Mouse (Mus musculus): ENCODE data around the gene Phlpp1. TPM values are rescaled to one million over a fixed set of nuclear protein-coding genes. Genes with fewer than 3 reads are reported as not detected.

Phlpp1 gene
- polyA plus RNA-seq, 1 experiment from 2014 or later: 4.8 TPM

- H3K9me3 ChIP-seq (ENCODE audit: control insufficient read depth, low read length): no peaks in the 10 kb centered on the region
- H3K4me2 ChIP-seq (replicated peaks; ENCODE audit: low read depth, low read length): no peak overlapping the region
- no peak overlapping the region for H3K4me3 ChIP-seq (ENCODE audit: low read length)
- H3K36me3 ChIP-seq (ENCODE audit: control insufficient read depth, insufficient read depth, low read length): no peaks in the 10 kb centered on the region
- ATAC-seq (ENCODE audit: low FRiP score, low TSS enrichment): no peak
- H3K9ac ChIP-seq (ENCODE audit: low read depth, low read length): no peak overlapping the region
- peaks cover 9% of the 10 kb centered on the region for H3K4me1 ChIP-seq (ENCODE audit: control insufficient read depth, insufficient read depth, low read length)
- WGBS: 45% methylated on average over 4 of the region's 4 CpGs
- H3K27ac ChIP-seq (ENCODE audit: low read depth, low read length): no peak overlapping the region
- no peaks in the 10 kb centered on the region for H3K27me3 ChIP-seq (ENCODE audit: control insufficient read depth, insufficient read depth, low read length)
Measured at GRCm38 (mm10) chr1:106269337-106269736, 97.8 kb downstream of the Phlpp1 start.

GRCm38 (mm10) chr1:106272916-106273315, 101.4 kb downstream of the Phlpp1 start:
- no peak for ATAC-seq (ENCODE audit: low FRiP score, low TSS enrichment)
- no peaks in the 10 kb centered on the region for H3K9me3 ChIP-seq (ENCODE audit: control insufficient read depth, low read length)
- 77% methylated on average over 2 of the region's 2 CpGs for WGBS
- H3K9ac ChIP-seq (ENCODE audit: low read depth, low read length): no peak overlapping the region
- H3K27me3 ChIP-seq (ENCODE audit: control insufficient read depth, insufficient read depth, low read length): no peaks in the 10 kb centered on the region
- H3K4me2 ChIP-seq (replicated peaks; ENCODE audit: low read depth, low read length): no peak overlapping the region
- H3K4me1 ChIP-seq (ENCODE audit: control insufficient read depth, insufficient read depth, low read length): peaks cover 14% of the 10 kb centered on the region
- no peak overlapping the region for H3K4me3 ChIP-seq (ENCODE audit: low read length)
- no peak overlapping the region for H3K27ac ChIP-seq (ENCODE audit: low read depth, low read length)
- no peaks in the 10 kb centered on the region for H3K36me3 ChIP-seq (ENCODE audit: control insufficient read depth, insufficient read depth, low read length)

- ATAC-seq (ENCODE audit: low FRiP score, low TSS enrichment): no peak
- H3K9ac ChIP-seq (ENCODE audit: low read depth, low read length): no peak overlapping the region
- peaks cover 14% of the 10 kb centered on the region for H3K4me1 ChIP-seq (ENCODE audit: control insufficient read depth, insufficient read depth, low read length)
- no peak overlapping the region for H3K27ac ChIP-seq (ENCODE audit: low read depth, low read length)
- no peak overlapping the region for H3K4me3 ChIP-seq (ENCODE audit: low read length)
- no peaks in the 10 kb centered on the region for H3K27me3 ChIP-seq (ENCODE audit: control insufficient read depth, insufficient read depth, low read length)
- no peaks in the 10 kb centered on the region for H3K36me3 ChIP-seq (ENCODE audit: control insufficient read depth, insufficient read depth, low read length)
- no peaks in the 10 kb centered on the region for H3K9me3 ChIP-seq (ENCODE audit: control insufficient read depth, low read length)
- no peak overlapping the region for H3K4me2 ChIP-seq (replicated peaks; ENCODE audit: low read depth, low read length)
- 55% methylated on average over 6 of the region's 6 CpGs for WGBS
Measured at GRCm38 (mm10) chr1:106273801-106274200, 102.2 kb downstream of the Phlpp1 start.

GRCm38 (mm10) chr1:106274561-106275001, 103.0 kb downstream of the Phlpp1 start:
- peak; percentile 66 for ATAC-seq (ENCODE audit: low FRiP score, low TSS enrichment)
- no peak overlapping the region for H3K9ac ChIP-seq (ENCODE audit: low read depth, low read length)
- no peaks in the 10 kb centered on the region for H3K36me3 ChIP-seq (ENCODE audit: control insufficient read depth, insufficient read depth, low read length)
- H3K4me3 ChIP-seq (ENCODE audit: low read length): no peak overlapping the region
- peaks cover 14% of the 10 kb centered on the region for H3K4me1 ChIP-seq (ENCODE audit: control insufficient read depth, insufficient read depth, low read length)
- no peak overlapping the region; the same call in 1 of the 2 replicates for H3K4me2 ChIP-seq (replicated peaks; ENCODE audit: low read depth, low read length)
- H3K9me3 ChIP-seq (ENCODE audit: control insufficient read depth, low read length): no peaks in the 10 kb centered on the region
- no peaks in the 10 kb centered on the region for H3K27me3 ChIP-seq (ENCODE audit: control insufficient read depth, insufficient read depth, low read length)
- 17% methylated on average over 10 of the region's 10 CpGs for WGBS
- H3K27ac ChIP-seq (ENCODE audit: low read depth, low read length): no peak overlapping the region

- H3K4me3 ChIP-seq (ENCODE audit: low read length): no peak overlapping the region
- H3K27me3 ChIP-seq (ENCODE audit: control insufficient read depth, insufficient read depth, low read length): no peaks in the 10 kb centered on the region
- H3K9me3 ChIP-seq (ENCODE audit: control insufficient read depth, low read length): no peaks in the 10 kb centered on the region
- H3K9ac ChIP-seq (ENCODE audit: low read depth, low read length): no peak overlapping the region
- ATAC-seq (ENCODE audit: low FRiP score, low TSS enrichment): no peak
- H3K4me2 ChIP-seq (replicated peaks; ENCODE audit: low read depth, low read length): no peak overlapping the region
- H3K27ac ChIP-seq (ENCODE audit: low read depth, low read length): no peak overlapping the region
- H3K4me1 ChIP-seq (ENCODE audit: control insufficient read depth, insufficient read depth, low read length): peaks cover 14% of the 10 kb centered on the region
- 94% methylated on average over 4 of the region's 4 CpGs for WGBS
- H3K36me3 ChIP-seq (ENCODE audit: control insufficient read depth, insufficient read depth, low read length): no peaks in the 10 kb centered on the region
Measured at GRCm38 (mm10) chr1:106275142-106275541, 103.6 kb downstream of the Phlpp1 start.

- Histone ChIP-seq H3K9me3 (ENCODE audit: control insufficient read depth, low read length) (no peaks in the 10 kb centered on the region), H3K9ac (ENCODE audit: low read depth, low read length) (no peak overlapping the region), H3K4me3 (ENCODE audit: low read length) (no peak overlapping the region), H3K27me3 (ENCODE audit: control insufficient read depth, insufficient read depth, low read length) (no peaks in the 10 kb centered on the region), H3K4me2 (replicated peaks; ENCODE audit: low read depth, low read length) (no peak overlapping the region), H3K4me1 (ENCODE audit: control insufficient read depth, insufficient read depth, low read length) (peaks cover 14% of the 10 kb centered on the region), H3K27ac (ENCODE audit: low read depth, low read length) (no peak overlapping the region), H3K36me3 (ENCODE audit: control insufficient read depth, insufficient read depth, low read length) (no peaks in the 10 kb centered on the region)
- no peak for ATAC-seq (ENCODE audit: low FRiP score, low TSS enrichment)
- 81% methylated on average over 7 of the region's 7 CpGs for WGBS
Measured at GRCm38 (mm10) chr1:106275731-106276130, 104.2 kb downstream of the Phlpp1 start.

- Histone ChIP-seq H3K9me3 (ENCODE audit: control insufficient read depth, low read length) (no peaks in the 10 kb centered on the region), H3K4me3 (ENCODE audit: low read length) (no peak overlapping the region), H3K27ac (ENCODE audit: low read depth, low read length) (no peak overlapping the region), H3K27me3 (ENCODE audit: control insufficient read depth, insufficient read depth, low read length) (no peaks in the 10 kb centered on the region), H3K4me2 (replicated peaks; ENCODE audit: low read depth, low read length) (no peak overlapping the region), H3K36me3 (ENCODE audit: control insufficient read depth, insufficient read depth, low read length) (no peaks in the 10 kb centered on the region), H3K9ac (ENCODE audit: low read depth, low read length) (no peak overlapping the region), H3K4me1 (ENCODE audit: control insufficient read depth, insufficient read depth, low read length) (peaks cover 14% of the 10 kb centered on the region)
- no peak for ATAC-seq (ENCODE audit: low FRiP score, low TSS enrichment)
- 88% methylated on average over 1 of the region's 1 CpGs for WGBS
Measured at GRCm38 (mm10) chr1:106276824-106277223, 105.3 kb downstream of the Phlpp1 start.

- no peak overlapping the region for H3K9ac ChIP-seq (ENCODE audit: low read depth, low read length)
- no peaks in the 10 kb centered on the region for H3K9me3 ChIP-seq (ENCODE audit: control insufficient read depth, low read length)
- no peak overlapping the region for H3K4me2 ChIP-seq (replicated peaks; ENCODE audit: low read depth, low read length)
- no peaks in the 10 kb centered on the region for H3K36me3 ChIP-seq (ENCODE audit: control insufficient read depth, insufficient read depth, low read length)
- H3K4me3 ChIP-seq (ENCODE audit: low read length): no peak overlapping the region
- H3K27me3 ChIP-seq (ENCODE audit: control insufficient read depth, insufficient read depth, low read length): no peaks in the 10 kb centered on the region
- WGBS: 36% methylated on average over 4 of the region's 4 CpGs
- no peak overlapping the region for H3K27ac ChIP-seq (ENCODE audit: low read depth, low read length)
- H3K4me1 ChIP-seq (ENCODE audit: control insufficient read depth, insufficient read depth, low read length): peaks cover 10% of the 10 kb centered on the region
- no peak; the same call in 1 of the 2 replicates for ATAC-seq (ENCODE audit: low FRiP score, low TSS enrichment)
Measured at GRCm38 (mm10) chr1:106277286-106277685, 105.7 kb downstream of the Phlpp1 start.

- Histone ChIP-seq H3K4me1 (ENCODE audit: control insufficient read depth, insufficient read depth, low read length) (peaks cover 9% of the 10 kb centered on the region), H3K9ac (ENCODE audit: low read depth, low read length) (no peak overlapping the region), H3K4me2 (replicated peaks; ENCODE audit: low read depth, low read length) (no peak overlapping the region), H3K36me3 (ENCODE audit: control insufficient read depth, insufficient read depth, low read length) (no peaks in the 10 kb centered on the region), H3K27me3 (ENCODE audit: control insufficient read depth, insufficient read depth, low read length) (no peaks in the 10 kb centered on the region), H3K9me3 (ENCODE audit: control insufficient read depth, low read length) (no peaks in the 10 kb centered on the region), H3K4me3 (ENCODE audit: low read length) (no peak overlapping the region), H3K27ac (ENCODE audit: low read depth, low read length) (no peak overlapping the region)
- 90% methylated on average over 5 of the region's 5 CpGs for WGBS
- ATAC-seq (ENCODE audit: low FRiP score, low TSS enrichment): no peak
Measured at GRCm38 (mm10) chr1:106278552-106279060, 107.1 kb downstream of the Phlpp1 start.
